Mouse (Mus musculus) megakaryocyte progenitor cell, adult 5-6 weeks (primary cell): Measurements from ENCODE around the gene Tcap. TPM values are rescaled to one million over a fixed set of nuclear protein-coding genes. Genes with fewer than 3 reads are reported as not detected.
A peak's percentile ranks its signal among the peaks of the same experiment; 100 is the strongest.

ENCODE experiments used
- ATAC-seq: replicated peaks from 2 replicates; pipeline ENCODE4 v1.8.0; 2016; ENCODE audit warnings: mild to moderate bottlenecking, moderate TSS enrichment, inconsistent platforms; ENCODE audit not compliant: poor library complexity
- total RNA-seq, 2 experiments: library from RNA; stranded (forward) in 1 of 2; stranded (reverse) in 1 of 2; fragments of 157-497, 149-512 nt in 1 of 2; fragments of 200-1000 nt in 1 of 2; gene quantifications; 2 replicates each; pipeline versions ENCODE4 v1.2.3 to v1.2.4; 2015 to 2017

The Tcap gene
- total RNA-seq, 2 experiments from 2014 or later: not detected

- ATAC-seq: no peak
Measured at GRCm38 (mm10) chr11:98408872-98409271, 25.3 kb downstream of the Tcap start.

GRCm38 (mm10) chr11:98409341-98409822, 25.8 kb downstream of the Tcap start:
- ATAC-seq: no peak

- ATAC-seq: no peak
Measured at GRCm38 (mm10) chr11:98412273-98412796, 28.7 kb downstream of the Tcap start, which contains the start of gene Erbb2. Erbb2 (plus strand) TSS chr11:98412470.

GRCm38 (mm10) chr11:98412797-98413301, 29.2 kb downstream of the Tcap start:
- ATAC-seq: no peak

GRCm38 (mm10) chr11:98413731-98414130, 30.1 kb downstream of the Tcap start:
- no peak for ATAC-seq

GRCm38 (mm10) chr11:98414162-98414561, 30.6 kb downstream of the Tcap start:
- ATAC-seq: no peak

GRCm38 (mm10) chr11:98417074-98417473, 33.5 kb downstream of the Tcap start:
- peak; percentile 50; the same call in 1 of the 2 replicates for ATAC-seq

GRCm38 (mm10) chr11:98418273-98418672, 34.7 kb downstream of the Tcap start:
- no peak for ATAC-seq

- ATAC-seq: no peak
Measured at GRCm38 (mm10) chr11:98418939-98419547, 35.4 kb downstream of the Tcap start.

- ATAC-seq: no peak
Measured at GRCm38 (mm10) chr11:98426592-98426991, 43.0 kb downstream of the Tcap start.

GRCm38 (mm10) chr11:98428436-98428835, 44.8 kb downstream of the Tcap start:
- ATAC-seq: no peak

GRCm38 (mm10) chr11:98431743-98432502, 48.3 kb downstream of the Tcap start:
- no peak for ATAC-seq

Other genes with a start within 250 kb of the Tcap start
- 6.2 and 7.4 TPM in 2 replicates for gene Fbxl20, start 233.4 kb upstream of the Tcap start, total RNA-seq (2015)
- 6.7 and 9.6 TPM in 2 replicates for gene Fbxl20, start 233.4 kb upstream of the Tcap start, total RNA-seq (2017)
- 86.9 and 89.2 TPM in 2 replicates for gene Med1, start 190.5 kb upstream of the Tcap start, total RNA-seq (2015)
- 39.1 and 47.9 TPM in 2 replicates for gene Med1, start 190.5 kb upstream of the Tcap start, total RNA-seq (2017)
- gene Cdk12, start 180.8 kb upstream of the Tcap start, total RNA-seq (2015): 49.4 and 51.0 TPM in 2 replicates
- 49.6 and 58.0 TPM in 2 replicates for gene Cdk12, start 180.8 kb upstream of the Tcap start, total RNA-seq (2017)
- not detected in 2 replicates for gene Neurod2, start 54.2 kb upstream of the Tcap start, total RNA-seq (2015)
- not detected in 2 replicates for gene Neurod2, start 54.2 kb upstream of the Tcap start, total RNA-seq (2017)
- not detected in 2 replicates for gene Ppp1r1b, start 35.4 kb upstream of the Tcap start, total RNA-seq (2015)
- not detected in 2 replicates for gene Ppp1r1b, start 35.4 kb upstream of the Tcap start, total RNA-seq (2017)
- gene Stard3, start 25.4 kb upstream of the Tcap start, total RNA-seq (2015): 11.1 and 12.0 TPM in 2 replicates
- gene Stard3, start 25.4 kb upstream of the Tcap start, total RNA-seq (2017): 17.8 and 23.1 TPM in 2 replicates
- not detected in 2 replicates for gene Pnmt, start 2.6 kb downstream of the Tcap start, total RNA-seq (2015)
- gene Pnmt, start 2.6 kb downstream of the Tcap start, total RNA-seq (2017): not detected in 2 replicates
- 3.2 and 3.5 TPM in 2 replicates for gene Pgap3, start 16.7 kb downstream of the Tcap start, total RNA-seq (2015)
- gene Pgap3, start 16.7 kb downstream of the Tcap start, total RNA-seq (2017): 1.2 and 2.3 TPM in 2 replicates
- not detected in 2 replicates for gene Erbb2, start 28.7 kb downstream of the Tcap start, total RNA-seq (2015)
- not detected in 2 replicates for gene Erbb2, start 28.7 kb downstream of the Tcap start, total RNA-seq (2017)
- 42.0 and 43.2 TPM in 2 replicates for gene Mien1, start 55.2 kb downstream of the Tcap start, total RNA-seq (2015)
- 24.8 and 31.5 TPM in 2 replicates for gene Mien1, start 55.2 kb downstream of the Tcap start, total RNA-seq (2017)
- not detected in 2 replicates for gene Grb7, start 62.6 kb downstream of the Tcap start, total RNA-seq (2015)
- not detected in 2 replicates for gene Grb7, start 62.6 kb downstream of the Tcap start, total RNA-seq (2017)
- 1.2 TPM in 2 replicates for gene Ikzf3, start 162.2 kb downstream of the Tcap start, total RNA-seq (2015)
- 0.17 and 0.44 TPM in 2 replicates for gene Ikzf3, start 162.2 kb downstream of the Tcap start, total RNA-seq (2017)
- gene Zpbp2, start 167.3 kb downstream of the Tcap start, total RNA-seq (2015): 0.17 TPM in 1 of 2 replicates, not detected in the other
- gene Zpbp2, start 167.3 kb downstream of the Tcap start, total RNA-seq (2017): 0.10 TPM in 1 of 2 replicates, not detected in the other
- 5.5 and 7.7 TPM in 2 replicates for gene Ormdl3, start 203.6 kb downstream of the Tcap start, total RNA-seq (2015)
- gene Ormdl3, start 203.6 kb downstream of the Tcap start, total RNA-seq (2017): 7.2 and 10.6 TPM in 2 replicates
- gene Lrrc3c, start 214.5 kb downstream of the Tcap start, total RNA-seq (2015): not detected in 2 replicates
- not detected in 2 replicates for gene Lrrc3c, start 214.5 kb downstream of the Tcap start, total RNA-seq (2017)
- gene Gm12355, start 241.8 kb downstream of the Tcap start, total RNA-seq (2015): 9.7 and 12.5 TPM in 2 replicates
- 3.2 and 5.2 TPM in 2 replicates for gene Gm12355, start 241.8 kb downstream of the Tcap start, total RNA-seq (2017)
- not detected in 2 replicates for gene Gsdma3, start 242.5 kb downstream of the Tcap start, total RNA-seq (2015)
- gene Gsdma3, start 242.5 kb downstream of the Tcap start, total RNA-seq (2017): not detected in 2 replicates